Mouse (Mus musculus) right cerebral cortex, postnatal 10 days (tissue): ENCODE measurements around the gene Krcc1.

Experiments used
- DNase-seq, 2 experiments: peaks; one replicate each; pipeline ENCODE4 v3.0.0; 2021; ENCODE audit warnings: low spot score in 2 of 2

Krcc1 gene

GRCm38 (mm10) chr6:71332236-71332965, 60.9 kb downstream of the Krcc1 start:
- DNase-seq: no peak

- DNase-seq: no peak
Measured at GRCm38 (mm10) chr6:71333031-71333430, 61.6 kb downstream of the Krcc1 start.

- DNase-seq: no peak
Measured at GRCm38 (mm10) chr6:71333578-71334273, 62.2 kb downstream of the Krcc1 start.
